Mouse (Mus musculus) B cell, adult 62 days (primary cell): Measurements from ENCODE around the gene Nsmce3. TPM values are rescaled to one million over a fixed set of nuclear protein-coding genes. Genes with fewer than 3 reads are reported as not detected.

Experiments
- total RNA-seq: library from RNA; stranded (reverse); gene quantifications from 4 replicates; pipeline ENCODE4 v1.2.4, GENCODE M21; 2023

Gene Nsmce3
- 5.8 to 6.7 TPM (median 6.3 TPM) in 4 replicates for total RNA-seq

DNA sequence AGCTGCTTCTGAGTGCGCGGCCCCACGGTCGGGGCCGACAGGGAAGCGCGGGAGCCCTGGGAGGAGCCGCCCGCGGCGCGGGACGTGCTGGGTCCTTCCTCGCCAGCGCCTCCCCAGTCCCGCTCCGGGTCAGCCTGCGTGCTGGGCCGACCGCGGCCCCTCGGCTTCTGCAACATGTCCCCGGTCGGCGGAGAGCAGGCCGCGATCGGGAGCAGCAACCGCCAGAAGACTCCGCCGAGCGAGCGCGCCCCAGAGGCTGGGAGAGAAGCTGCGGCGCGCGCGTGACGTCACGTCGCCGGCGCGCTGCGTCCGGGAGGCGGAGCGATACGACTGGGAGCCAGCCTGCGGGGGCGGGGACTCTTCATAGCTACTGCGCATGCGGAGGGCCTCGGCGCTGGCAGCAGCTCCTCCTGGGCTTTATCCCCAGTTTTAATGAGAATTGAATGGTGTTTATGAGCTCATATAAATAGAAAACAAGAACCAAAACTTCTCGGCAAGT lies at the start of gene Nsmce3:
Nsmce3 (minus strand) TSS at position 255 of the 499 bp plus-strand sequence.

